Mouse (Mus musculus) embryonic facial prominence, embryonic 11.5 days (tissue): ENCODE measurements around the gene Hes7. TPM values are rescaled to one million over a fixed set of nuclear protein-coding genes. Genes with fewer than 3 reads are reported as not detected.
A peak's percentile ranks its signal among the peaks of the same experiment; 100 is the strongest.

Source experiments
- ATAC-seq: fragments of 200-750 bp; cut with Nextera tagmentation; replicated peaks from 2 replicates; pipeline ENCODE4 v1.8.0; 2017; ENCODE audit warnings: low read depth; ENCODE audit not compliant: insufficient number of reproducible peaks, low FRiP score, low TSS enrichment
- DNase-seq: peaks from one replicate; pipeline ENCODE4 v3.0.0-alpha.2; 2015; ENCODE audit warnings: low spot score
- H3K27ac ChIP-seq: fragments of 300-500 bp; sonication (generic); replicated peaks from 2 replicates; pipeline ENCODE4 v1.5.1; 2014; ENCODE audit warnings: mild to moderate bottlenecking, low read depth, low read length, control low read depth
- H3K27me3 ChIP-seq: fragments of 300-500 bp; sonication (generic); 2 replicates; pipeline ENCODE4 v1.6.1; 2014; ENCODE audit warnings: mild to moderate bottlenecking, low read length, moderate library complexity, mixed read lengths; ENCODE audit not compliant: control insufficient read depth, insufficient read depth
- H3K36me3 ChIP-seq: fragments of 300-500 bp; sonication (generic); replicated peaks from 2 replicates; pipeline ENCODE4 v1.6.1; 2014; ENCODE audit warnings: low read depth, mild to moderate bottlenecking, low read length, moderate library complexity, mixed read lengths; ENCODE audit not compliant: control insufficient read depth, insufficient read depth
- H3K4me1 ChIP-seq: fragments of 300-500 bp; sonication (generic); 2 replicates; pipeline ENCODE4 v1.6.1; 2014; ENCODE audit warnings: low read length, mixed read lengths; ENCODE audit not compliant: control insufficient read depth, insufficient read depth
- H3K4me2 ChIP-seq: fragments of 300-500 bp; sonication (generic); 2 replicates; pipeline ENCODE4 v1.6.1; 2014; ENCODE audit warnings: low read depth, mild to moderate bottlenecking, control low read depth, low read length, moderate library complexity
- H3K4me3 ChIP-seq: fragments of 300-500 bp; sonication (generic); 2 replicates; pipeline ENCODE4 v1.5.1; 2014; ENCODE audit warnings: low read depth, low read length, control low read depth
- H3K9ac ChIP-seq: fragments of 300-500 bp; sonication (generic); replicated peaks from 2 replicates; pipeline ENCODE4 v1.6.1; 2014; ENCODE audit warnings: mild to moderate bottlenecking, control low read depth, low read length
- H3K9me3 ChIP-seq: fragments of 300-500 bp; sonication (generic); replicated peaks from 2 replicates; pipeline ENCODE4 v1.6.1; 2016; ENCODE audit warnings: mild to moderate bottlenecking, low read length, inconsistent platforms, mixed read lengths; ENCODE audit not compliant: control insufficient read depth
- WGBS: fragments of 180-500 bp; shearing (Covaris S2); extraction: QIAGEN DNeasy Blood & Tissue Kit; methylation state at CpG from one replicate; pipeline ENCODE4 v1.1.7; 2014; 5-methylcytosine and 5-hydroxymethylcytosine counted together
- polyA plus RNA-seq: library from polyadenylated mRNA; unstranded; fragments of >200 nt; fragmentation: Nextera tagmentation; extraction: Ambion mirVana; gene quantifications from 2 replicates; pipeline ENCODE4 v1.2.1, GENCODE M21; 2014

The Hes7 gene
- polyA plus RNA-seq, 1 experiment from 2014 or later = 0.11 TPM

- 27% methylated on average over 14 of the region's 14 CpGs for WGBS
- Histone ChIP-seq H3K27me3 (peaks cover 8% of the 10 kb centered on the region), H3K9ac (no peak overlapping the region), H3K4me2 (peak overlapping the region; percentile 97; the same call in 1 of the 2 replicates), H3K36me3 (no peaks in the 10 kb centered on the region), H3K9me3 (no peaks in the 10 kb centered on the region), H3K4me3 (peak overlapping the region; percentile 75), H3K4me1 (peaks cover 3% of the 10 kb centered on the region), H3K27ac (no peak overlapping the region)
- DNase-seq = peak; percentile 6
- no peak for ATAC-seq
Measured at GRCm38 (mm10) chr11:69119446-69120155, 603 bp upstream of the Hes7 start.

GRCm38 (mm10) chr11:69121001-69121740 is 967 bp downstream of the Hes7 start:
- ATAC-seq = no peak
- under 1% methylated on average over 32 of the region's 33 CpGs for WGBS
- H3K27ac ChIP-seq = no peak overlapping the region
- peak overlapping the region; percentile 97 for H3K4me2 ChIP-seq
- H3K27me3 ChIP-seq = peaks cover 8% of the 10 kb centered on the region
- peak; percentile 39 for DNase-seq
- no peaks in the 10 kb centered on the region for H3K9me3 ChIP-seq
- H3K4me3 ChIP-seq = peak overlapping the region; percentile 75
- H3K36me3 ChIP-seq = no peaks in the 10 kb centered on the region
- peaks cover 3% of the 10 kb centered on the region for H3K4me1 ChIP-seq
- H3K9ac ChIP-seq = peak overlapping the region; percentile 58

- H3K36me3 ChIP-seq = no peaks in the 10 kb centered on the region
- under 1% methylated on average over 28 of the region's 32 CpGs for WGBS
- H3K4me3 ChIP-seq = peak overlapping the region; percentile 75
- peaks cover 3% of the 10 kb centered on the region for H3K4me1 ChIP-seq
- ATAC-seq (no peak), DNase-seq (peak; percentile 68)
- H3K4me2 ChIP-seq = peak overlapping the region; percentile 97
- H3K9ac ChIP-seq = peak overlapping the region; percentile 58
- no peaks in the 10 kb centered on the region for H3K9me3 ChIP-seq
- peak overlapping the region; percentile 52 for H3K27ac ChIP-seq
- peaks cover 8% of the 10 kb centered on the region for H3K27me3 ChIP-seq
Measured at GRCm38 (mm10) chr11:69121741-69122335, 1.6 kb downstream of the Hes7 start.

GRCm38 (mm10) chr11:69122336-69122951 is 2.2 kb downstream of the Hes7 start, which contains the start of gene 9130213A22Rik:
Gene 9130213A22Rik (minus strand): TSS chr11:69122589.
- peak; percentile 53 for ATAC-seq
- WGBS = under 1% methylated on average over 52 of the region's 66 CpGs
- H3K9ac ChIP-seq = peak within 1 kb of the TSS; percentile 58

GRCm38 (mm10) chr11:69123056-69123692 is 3.0 kb downstream of the Hes7 start:
- under 1% methylated on average over 28 of the region's 29 CpGs for whole genome bisulfite sequencing
- peak overlapping the region; percentile 52 for H3K27ac ChIP-seq
- peak overlapping the region; percentile 58 for H3K9ac ChIP-seq
- peaks cover 3% of the 10 kb centered on the region for H3K4me1 ChIP-seq
- ATAC-seq (peak; percentile 1; the same call in 1 of the 2 replicates), DNase-seq (peak; percentile 93)
- H3K4me2 ChIP-seq = peak overlapping the region; percentile 97
- H3K4me3 ChIP-seq = peak overlapping the region; percentile 75
- H3K27me3 ChIP-seq = peaks cover 8% of the 10 kb centered on the region; the same call in 1 of the 2 replicates
- no peaks in the 10 kb centered on the region for H3K36me3 ChIP-seq
- H3K9me3 ChIP-seq = no peaks in the 10 kb centered on the region

More at GRCm38 (mm10) chr11:69122336-69122951, 2.2 kb downstream of the Hes7 start, which contains the start of gene 9130213A22Rik:
- peak; percentile 92 for DNase-seq
- H3K27ac ChIP-seq = peak within 1 kb of the TSS; percentile 52
- H3K36me3 ChIP-seq = no peaks in the 10 kb centered on the region
- H3K4me2 ChIP-seq = peak within 1 kb of the TSS; percentile 97
- H3K4me3 ChIP-seq = peak within 1 kb of the TSS; percentile 75
- H3K4me1 ChIP-seq = peaks cover 3% of the 10 kb centered on the region
- H3K9me3 ChIP-seq = no peaks in the 10 kb centered on the region
- peaks cover 8% of the 10 kb centered on the region; the same call in 1 of the 2 replicates for H3K27me3 ChIP-seq

- H3K4me1 ChIP-seq = peaks cover 3% of the 10 kb centered on the region
Measured at GRCm38 (mm10) chr11:69123693-69124497, 3.7 kb downstream of the Hes7 start.

GRCm38 (mm10) chr11:69124498-69124847 is 4.3 kb downstream of the Hes7 start:
- Histone ChIP-seq H3K27ac (no peak overlapping the region), H3K36me3 (no peaks in the 10 kb centered on the region), H3K27me3 (peaks cover 8% of the 10 kb centered on the region; the same call in 1 of the 2 replicates), H3K9me3 (no peaks in the 10 kb centered on the region), H3K4me1 (peaks cover 3% of the 10 kb centered on the region), H3K4me3 (no peak overlapping the region), H3K9ac (no peak overlapping the region), H3K4me2 (no peak overlapping the region)
- WGBS = 1% methylated on average over 3 of the region's 3 CpGs
- peak; percentile 89 for DNase-seq
- peak; percentile 40 for ATAC-seq

More at GRCm38 (mm10) chr11:69123693-69124497, 3.7 kb downstream of the Hes7 start:
- peak; percentile 31 for ATAC-seq
- Histone ChIP-seq H3K9me3 (no peaks in the 10 kb centered on the region), H3K27ac (no peak overlapping the region), H3K36me3 (no peaks in the 10 kb centered on the region), H3K9ac (peak overlapping the region; percentile 29; the same call in 1 of the 2 replicates), H3K4me2 (peak overlapping the region; percentile 97), H3K27me3 (peaks cover 8% of the 10 kb centered on the region; the same call in 1 of the 2 replicates), H3K4me3 (peak overlapping the region; percentile 75)
- peak; percentile 98 for DNase-seq
- WGBS = under 1% methylated on average over 31 of the region's 31 CpGs
